Mouse (Mus musculus) ES-E14 (cell line): ENCODE measurements around the gene H2al1g. TPM values are rescaled to one million over a fixed set of nuclear protein-coding genes. Genes with fewer than 3 reads are reported as not detected.

Experiments
- DNase-seq: peaks from one replicate; pipeline ENCODE4 v3.0.0-alpha.2; 2013; ENCODE audit warnings: low read depth, low spot score
- H3K27ac ChIP-seq: 2 replicates; pipeline ENCODE4 v1.5.1; 2012; ENCODE audit warnings: low read depth, mild to moderate bottlenecking, low read length, moderate library complexity, mixed read lengths; ENCODE audit not compliant: poor library complexity, insufficient read depth, severe bottlenecking
- H3K36me3 ChIP-seq: 2 replicates; pipeline ENCODE4 v1.6.1; 2012; ENCODE audit warnings: mild to moderate bottlenecking, low read length, moderate library complexity, mixed read lengths; ENCODE audit not compliant: control insufficient read depth, poor library complexity, insufficient read depth, severe bottlenecking
- H3K4me1 ChIP-seq, 2 experiments: fragments of 150-350 bp in 1 of 2; sonication (generic) in 1 of 2; 2 replicates each; pipeline ENCODE4 v1.6.1; 2012; ENCODE audit warnings: low read length in 2 of 2, mild to moderate bottlenecking in 1 of 2, mixed read lengths in 1 of 2; ENCODE audit not compliant: control insufficient read depth in 2 of 2, insufficient read depth in 2 of 2, poor library complexity in 1 of 2
- H3K4me3 ChIP-seq, 2 experiments: fragments of 150-350 bp in 1 of 2; sonication (generic) in 1 of 2; 2 replicates each; pipeline ENCODE4 v1.5.1; 2012; ENCODE audit warnings: low read length in 2 of 2, low read depth in 1 of 2, mild to moderate bottlenecking in 1 of 2, mixed read lengths in 1 of 2; ENCODE audit not compliant: insufficient read depth in 1 of 2, poor library complexity in 1 of 2, severe bottlenecking in 1 of 2
- H3K9ac ChIP-seq: 2 replicates; pipeline ENCODE4 v1.6.1; 2012; ENCODE audit warnings: low read depth, mild to moderate bottlenecking, low read length, mixed read lengths; ENCODE audit not compliant: poor library complexity, insufficient read depth, severe bottlenecking
- H3K9me3 ChIP-seq: fragments of 150-350 bp; sonication (generic); 2 replicates; pipeline ENCODE4 v1.6.1; 2012; ENCODE audit warnings: low read depth, mild to moderate bottlenecking, low read length; ENCODE audit not compliant: control insufficient read depth, insufficient read depth
- CHD2 ChIP-seq: IDR thresholded peaks from 2 replicates; pipeline ENCODE4 v1.6.1; 2014; ENCODE audit warnings: mild to moderate bottlenecking, low read depth, low read length, inconsistent platforms
- HCFC1 ChIP-seq: IDR thresholded peaks from 2 replicates; pipeline ENCODE4 v1.6.1; 2012; ENCODE audit warnings: low read length, inconsistent platforms, borderline replicate concordance; ENCODE audit not compliant: insufficient read depth
- MAFK ChIP-seq: IDR thresholded peaks from 2 replicates; pipeline ENCODE4 v1.6.1; 2014; ENCODE audit warnings: mild to moderate bottlenecking, low read depth, low read length, inconsistent platforms; ENCODE audit not compliant: insufficient read depth
- ZC3H11A ChIP-seq: IDR thresholded peaks from 2 replicates; pipeline ENCODE4 v1.6.1; 2012; ENCODE audit warnings: low read depth, mild to moderate bottlenecking, inconsistent platforms, low read length, borderline replicate concordance
- ZNF384 ChIP-seq: IDR thresholded peaks from 2 replicates; pipeline ENCODE4 v1.6.1; 2012; ENCODE audit warnings: low read depth, low read length, inconsistent platforms
- in situ Hi-C, 2 experiments: fragments of 600-800 bp; cut with MboI; formaldehyde crosslinking; loops; one replicate each; pipeline ENCODE4 v1.15.1; 2025; ENCODE audit warnings: low sequenced_read_pairs in 2 of 2, inconsistent platforms in 1 of 2; ENCODE audit not compliant: unreplicated experiment in 2 of 2
- total RNA-seq: library from RNA; depleted of rRNA; stranded (reverse); fragments of 300-350 nt; gene quantifications from 2 replicates; pipeline ENCODE4 v1.2.3, GENCODE M21; 2012

The H2al1g gene
- total RNA-seq, 1 experiment: not detected

GRCm38 (mm10) chrX:11346756-11347155 is 28.7 kb downstream of the H2al1g start:
- TF ChIP-seq MAFK: no peak
- no peak for TF ChIP-seq CHD2
- no peak for TF ChIP-seq ZC3H11A
- no peak for TF ChIP-seq HCFC1
- TF ChIP-seq ZNF384: no peak
- in situ Hi-C loops: no loop called here

GRCm38 (mm10) chrX:11360823-11361222 is 42.8 kb downstream of the H2al1g start:
- H3K9ac ChIP-seq: no peak overlapping the region
- in situ Hi-C loops: no loop called here
- DNase-seq: no peak
- H3K4me1 ChIP-seq: no peaks in the 10 kb centered on the region
- H3K36me3 ChIP-seq: no peaks in the 10 kb centered on the region
- no peak overlapping the region for H3K4me3 ChIP-seq
- no peaks in the 10 kb centered on the region for H3K9me3 ChIP-seq
- H3K27ac ChIP-seq: no peak overlapping the region
- no peak for TF ChIP-seq HCFC1
- no peak for TF ChIP-seq MAFK
- TF ChIP-seq ZNF384: no peak
- TF ChIP-seq CHD2: no peak
- TF ChIP-seq ZC3H11A: no peak

More at GRCm38 (mm10) chrX:11346756-11347155, 28.7 kb downstream of the H2al1g start:
- H3K27ac ChIP-seq: no peak overlapping the region
- no peak overlapping the region for H3K4me3 ChIP-seq
- H3K36me3 ChIP-seq: no peaks in the 10 kb centered on the region
- H3K9me3 ChIP-seq: no peaks in the 10 kb centered on the region
- H3K9ac ChIP-seq: no peak overlapping the region
- DNase-seq: no peak
- no peaks in the 10 kb centered on the region for H3K4me1 ChIP-seq

GRCm38 (mm10) chrX:11361261-11361660 is 43.2 kb downstream of the H2al1g start:
- H3K9me3 ChIP-seq: no peaks in the 10 kb centered on the region
- TF ChIP-seq ZC3H11A (no peak), MAFK (no peak), HCFC1 (no peak), CHD2 (no peak), ZNF384 (no peak)
- no peak overlapping the region for H3K27ac ChIP-seq
- H3K36me3 ChIP-seq: no peaks in the 10 kb centered on the region
- H3K4me3 ChIP-seq: no peak overlapping the region
- H3K9ac ChIP-seq: no peak overlapping the region
- no peak for DNase-seq
- in situ Hi-C loops: no loop called here
- no peaks in the 10 kb centered on the region for H3K4me1 ChIP-seq

- TF ChIP-seq ZC3H11A (no peak), CHD2 (no peak), MAFK (no peak), ZNF384 (no peak), HCFC1 (no peak)
- Histone ChIP-seq H3K4me3 (no peak overlapping the region), H3K9ac (no peak overlapping the region), H3K36me3 (no peaks in the 10 kb centered on the region), H3K4me1 (no peaks in the 10 kb centered on the region), H3K9me3 (no peaks in the 10 kb centered on the region), H3K27ac (no peak overlapping the region)
- in situ Hi-C loops: no loop called here
- no peak for DNase-seq
These were observed 45.8 kb downstream of the H2al1g start for GRCm38 (mm10) chrX:11363890-11364289.

- in situ Hi-C loops: no loop called here
- TF ChIP-seq MAFK (no peak), ZNF384 (no peak), ZC3H11A (no peak), CHD2 (no peak), HCFC1 (no peak)
- Histone ChIP-seq H3K9me3 (no peaks in the 10 kb centered on the region), H3K36me3 (no peaks in the 10 kb centered on the region), H3K9ac (no peak overlapping the region), H3K27ac (no peak overlapping the region), H3K4me3 (no peak overlapping the region), H3K4me1 (no peaks in the 10 kb centered on the region)
- no peak for DNase-seq
These were observed 47.1 kb downstream of the H2al1g start for GRCm38 (mm10) chrX:11365151-11365550.
